In genomic region chr2:66124591-66125271, GRCm38 (mm10) we compare ENCODE assay signal across 8 mouse cellular contexts. TPM values are rescaled to one million over a fixed set of nuclear protein-coding genes. Genes with fewer than 3 reads are reported as not detected.
DNase-seq lines count a peak whose midpoint lies in the region; ATAC-seq and TF ChIP-seq lines count a peak whose summit lies in the region.

TSS of gene Galnt3 (minus strand) at chr2:66124994.

- TF ChIP-seq POLR2A in testis, adult 2 months (IDR thresholded peaks at IDR 0.05; ENCODE audit: control insufficient read depth, low read depth, low read length) = no peak; the same call in 1 of the 2 replicates

- ATAC-seq in heart, embryonic 15.5 days (replicated peaks; ENCODE audit: insufficient number of reproducible peaks, insufficient read depth, low FRiP score, low read depth) = 0 out of 2 replicates have a peak, but pooled peaks have one; percentile 27
- ATAC-seq in kidney, postnatal 0 days (replicated peaks; ENCODE audit: low FRiP score, low read depth) = peak; percentile 83
- ATAC-seq in liver, embryonic 16.5 days (ENCODE audit: low read depth) = peak; percentile 48

- H3K27me3 ChIP-seq in heart, embryonic 15.5 days = peaks cover 33% of the 10 kb centered on the region
- H3K27me3 ChIP-seq in kidney, postnatal 0 days (ENCODE audit: insufficient read depth, low read length) = peaks cover 11% of the 10 kb centered on the region; the same call in 1 of the 2 replicates
- H3K27me3 ChIP-seq in liver, embryonic 16.5 days (ENCODE audit: control insufficient read depth, insufficient read depth, low read depth, low read length) = peaks cover 26% of the 10 kb centered on the region
- H3K27me3 ChIP-seq in testis, adult 2 months (ENCODE audit: control insufficient read depth, insufficient read depth, low read length) = no peaks in the 10 kb centered on the region

- no peaks in the 10 kb centered on the region for H3K9me3 ChIP-seq in heart, embryonic 15.5 days (replicated peaks)
- no peaks in the 10 kb centered on the region for H3K9me3 ChIP-seq in kidney, postnatal 0 days (replicated peaks; ENCODE audit: low read length)
- no peaks in the 10 kb centered on the region for H3K9me3 ChIP-seq in liver, embryonic 16.5 days (replicated peaks; ENCODE audit: control insufficient read depth, low read length)

- no peaks in the 10 kb centered on the region for H3K36me3 ChIP-seq in heart, embryonic 15.5 days
- H3K36me3 ChIP-seq in kidney, postnatal 0 days (ENCODE audit: insufficient read depth, low read length) = no peaks in the 10 kb centered on the region
- H3K36me3 ChIP-seq in liver, embryonic 16.5 days (ENCODE audit: control insufficient read depth, insufficient read depth) = no peaks in the 10 kb centered on the region
- H3K36me3 ChIP-seq in testis, adult 2 months (ENCODE audit: control insufficient read depth, insufficient read depth, low read length) = no peaks in the 10 kb centered on the region

- peak within 1 kb of the TSS; percentile 100 for H3K4me2 ChIP-seq in heart, embryonic 15.5 days
- H3K4me2 ChIP-seq in kidney, postnatal 0 days (ENCODE audit: low read length) = peak within 1 kb of the TSS; percentile 98
- H3K4me2 ChIP-seq in liver, embryonic 16.5 days (ENCODE audit: low read depth, low read length) = peak within 1 kb of the TSS; percentile 62

- under 1% methylated on average over 67 of the region's 74 CpGs for WGBS in heart, embryonic 15.5 days
- WGBS in kidney, postnatal 0 days = under 1% methylated on average over 65 of the region's 74 CpGs
- under 1% methylated on average over 55 of the region's 74 CpGs for WGBS in liver, embryonic 16.5 days (ENCODE audit: insufficient replicate concordance)

- intact Hi-C loops in gastrocnemius, postnatal 36 days (cut with DNase I) = no loop called here

- DNase-seq in gastrocnemius, postnatal 10 days = peak; percentile 10
- DNase-seq in gastrocnemius, postnatal 36 days = no peak
- peak; percentile 43 to 51 for DNase-seq in cerebellum, postnatal 10 days
- DNase-seq in kidney, postnatal 0 days (ENCODE audit: low spot score) = peak; percentile 73
- peak; percentile 4 for DNase-seq in naive thymus-derived CD4-positive, alpha-beta T cell, adult 2 months (ENCODE audit: low read depth)

- H3K4me3 ChIP-seq in heart, embryonic 15.5 days = peak within 1 kb of the TSS; percentile 70
- H3K4me3 ChIP-seq in kidney, postnatal 0 days (replicated peaks; ENCODE audit: low read depth, low read length) = peak within 1 kb of the TSS; percentile 76
- peak within 1 kb of the TSS; percentile 61 for H3K4me3 ChIP-seq in liver, embryonic 16.5 days (ENCODE audit: low read depth, low read length)
- H3K4me3 ChIP-seq in testis, adult 2 months (ENCODE audit: control insufficient read depth, low read depth, low read length) = peak within 1 kb of the TSS; percentile 92

- H3K27ac ChIP-seq in heart, embryonic 15.5 days = no peak within 1 kb of the TSS
- H3K27ac ChIP-seq in kidney, postnatal 0 days = peak within 1 kb of the TSS; percentile 62
- peak within 1 kb of the TSS; percentile 44 for H3K27ac ChIP-seq in liver, embryonic 16.5 days (ENCODE audit: low read length)
- H3K27ac ChIP-seq in testis, adult 2 months (ENCODE audit: control insufficient read depth, insufficient read depth, low read depth, low read length) = no peak within 1 kb of the TSS; the same call in 1 of the 2 replicates

- TF ChIP-seq CTCF in kidney, postnatal 0 days (IDR thresholded peaks at IDR 0.05; ENCODE audit: low read depth) = no peak
- TF ChIP-seq CTCF in testis, adult 2 months (IDR thresholded peaks at IDR 0.05; ENCODE audit: control insufficient read depth, insufficient read depth, insufficient replicate concordance, low read depth, low read length) = no peak

- peak within 1 kb of the TSS; percentile 58 for H3K9ac ChIP-seq in heart, embryonic 15.5 days
- H3K9ac ChIP-seq in kidney, postnatal 0 days (ENCODE audit: low read depth, low read length) = peak within 1 kb of the TSS; percentile 74
- H3K9ac ChIP-seq in liver, embryonic 16.5 days (ENCODE audit: low read depth, low read length) = peak within 1 kb of the TSS; percentile 39

- H3K4me1 ChIP-seq in heart, embryonic 15.5 days (replicated peaks) = peaks cover 14% of the 10 kb centered on the region
- H3K4me1 ChIP-seq in kidney, postnatal 0 days (replicated peaks; ENCODE audit: insufficient read depth, low read length) = 0 out of 2 replicates have a peak, but pooled peaks cover 4% of the 10 kb centered on the region
- no peaks in the 10 kb centered on the region for H3K4me1 ChIP-seq in liver, embryonic 16.5 days (ENCODE audit: control insufficient read depth, low read depth, low read length)
- peaks cover 12% of the 10 kb centered on the region for H3K4me1 ChIP-seq in testis, adult 2 months (ENCODE audit: control insufficient read depth, insufficient read depth, low read length)

RNA-seq across cellular contexts. Expression of gene Galnt3, which starts in this region (rescaled TPM):
- 1 to 10 TPM in 1 of 2 experiments, not detected in 1; 2.0 TPM for total RNA-seq in gastrocnemius, postnatal 10 days (2021)
- not detected for total RNA-seq in gastrocnemius, postnatal 36 days (2021)
- polyA plus RNA-seq in heart, embryonic 15.5 days (2015; fragmentation: Nextera tagmentation; extraction: Ambion mirVana) = 0.28 and 1.6 TPM in 2 replicates
- polyA plus RNA-seq in kidney, postnatal 0 days (2015; fragmentation: Nextera tagmentation; extraction: Ambion mirVana) = 15.3 and 17.3 TPM in 2 replicates
- polyA plus RNA-seq in liver, embryonic 16.5 days (2015; fragmentation: Nextera tagmentation; extraction: Ambion mirVana) = 0.26 and 0.74 TPM in 2 replicates
- polyA plus RNA-seq in testis, adult 2 months (2012; rRNA removed) = 76.2 and 83.9 TPM in 2 replicates

Comparison
In these comparisons a context has a peak if more than half of its experiments do, and no peak if none do; other contexts are left out.
1. DNase-seq: peak in gastrocnemius, postnatal 10 days (single experiment), cerebellum, postnatal 10 days (2 of 2), kidney, postnatal 0 days (single experiment) and naive thymus-derived CD4-positive, alpha-beta T cell, adult 2 months (single experiment); none in gastrocnemius, postnatal 36 days (0 of 2).
2. Peak in ATAC-seq, H3K4me3 ChIP-seq, H3K27ac ChIP-seq, H3K9ac ChIP-seq and H3K4me2 ChIP-seq in liver, embryonic 16.5 days; RNA of the gene not detected or under 1 TPM.
3. ATAC-seq: peak in every context shown above with its lines; median percentile 83 in kidney, postnatal 0 days; 48 in liver, embryonic 16.5 days; 27 in heart, embryonic 15.5 days.
4. Peak in every context shown above with its lines, with median percentiles within 50 percentile points of each other: H3K4me2 ChIP-seq, H3K4me3 ChIP-seq and H3K9ac ChIP-seq.